Comparison of ENCODE assay signal across 22 mouse cellular contexts in genomic region chr12:112968943-112969342, GRCm38 (mm10).
"Had no signal": no experiment of that assay in that cellular context is flagged by ENCODE, and none has a peak within 500 bp of the region (broad histone marks: within the 10 kb centered on the region; RNA-seq: fewer than 3 reads in every experiment).

No protein-coding gene starts in this region.

- ATAC-seq: forebrain, postnatal 0 days; hindbrain, postnatal 0 days; intestine, embryonic 16.5 days had no signal

- H3K27ac ChIP-seq: heart, adult 2 months; heart, embryonic 13.5 days; heart, embryonic 15.5 days; hindbrain, embryonic 13.5 days; hindbrain, embryonic 15.5 days; hindbrain, postnatal 0 days; limb, embryonic 13.5 days; limb, embryonic 15.5 days; liver, embryonic 12.5 days; liver, embryonic 14.5 days had no signal

- H3K9ac ChIP-seq: forebrain, postnatal 0 days; heart, embryonic 13.5 days; heart, embryonic 15.5 days; hindbrain, embryonic 13.5 days; hindbrain, embryonic 15.5 days; limb, embryonic 13.5 days; limb, embryonic 15.5 days; liver, embryonic 12.5 days; liver, embryonic 14.5 days had no signal

- H3K4me3 ChIP-seq: heart, adult 2 months; heart, embryonic 13.5 days; heart, embryonic 15.5 days; hindbrain, embryonic 13.5 days; hindbrain, embryonic 15.5 days; limb, embryonic 13.5 days; limb, embryonic 15.5 days; liver, embryonic 12.5 days had no signal

- H3K9me3 ChIP-seq: heart, embryonic 13.5 days; heart, embryonic 15.5 days; hindbrain, embryonic 13.5 days; hindbrain, embryonic 15.5 days; limb, embryonic 13.5 days; limb, embryonic 15.5 days; liver, embryonic 12.5 days had no signal

- DNase-seq: forebrain, postnatal 0 days; gastrocnemius, postnatal 14 days; gastrocnemius, postnatal 36 days; heart, adult 2 months; heart, postnatal 14 days; heart, postnatal 36 days; kidney, adult 11 months; kidney, postnatal 10 days; layer of hippocampus, adult 9-11 months; layer of hippocampus, postnatal 36 days; left cerebral cortex, postnatal 4 days had no signal

- H3K4me2 ChIP-seq: heart, embryonic 11.5 days; heart, embryonic 13.5 days; heart, embryonic 15.5 days; hindbrain, embryonic 13.5 days; hindbrain, embryonic 15.5 days; limb, embryonic 13.5 days; limb, embryonic 15.5 days; liver, embryonic 12.5 days had no signal

- H3K27me3 ChIP-seq: heart, embryonic 13.5 days; heart, embryonic 15.5 days; hindbrain, embryonic 13.5 days; hindbrain, embryonic 15.5 days; limb, embryonic 13.5 days; limb, embryonic 15.5 days; liver, embryonic 12.5 days had no signal

- H3K4me1 ChIP-seq: heart, embryonic 13.5 days; heart, embryonic 15.5 days; hindbrain, embryonic 13.5 days; hindbrain, embryonic 15.5 days; limb, embryonic 13.5 days; limb, embryonic 15.5 days; liver, embryonic 12.5 days had no signal
